In genomic region chr17:73671921-73672320, GRCm38 (mm10) we compare ENCODE assay signal across 32 mouse cellular contexts. TPM values are rescaled to one million over a fixed set of nuclear protein-coding genes. Genes with fewer than 3 reads are reported as not detected.
DNase-seq lines count a peak whose midpoint lies in the region; ATAC-seq and TF ChIP-seq lines count a peak whose summit lies in the region.
"Had no signal": no experiment of that assay in that cellular context is flagged by ENCODE, and none has a peak within 500 bp of the region (broad histone marks: within the 10 kb centered on the region; RNA-seq: fewer than 3 reads in every experiment).

No protein-coding gene starts in this region.

- H3K4me2 ChIP-seq in kidney, embryonic 15.5 days: no peak overlapping the region
- no peak overlapping the region for H3K4me2 ChIP-seq in midbrain, postnatal 0 days (ENCODE audit: low read depth, low read length, poor library complexity, severe bottlenecking)
- no peak overlapping the region for H3K4me2 ChIP-seq in midbrain, embryonic 15.5 days
- H3K4me2 ChIP-seq: embryonic facial prominence, embryonic 13.5 days; forebrain, embryonic 15.5 days; heart, embryonic 11.5 days; hindbrain, embryonic 12.5 days; intestine, embryonic 15.5 days; liver, embryonic 15.5 days; lung, embryonic 14.5 days; midbrain, embryonic 12.5 days; neural tube, embryonic 15.5 days had no signal

- WGBS in kidney, adult 2 months: 41% methylated on average over 5 of the region's 5 CpGs
- 66% methylated on average over 5 of the region's 5 CpGs for WGBS in kidney, embryonic 15.5 days
- WGBS in midbrain, postnatal 0 days: 75% methylated on average over 5 of the region's 5 CpGs
- WGBS in midbrain, embryonic 15.5 days: 78% methylated on average over 5 of the region's 5 CpGs

- no peak for TF ChIP-seq CTCF in kidney, adult 2 months (conservative IDR thresholded peaks at IDR 0.05; ENCODE audit: insufficient read depth, insufficient read length, low read depth, low read length)
- no peak for TF ChIP-seq CTCF in midbrain, postnatal 0 days (IDR thresholded peaks at IDR 0.05)

- H3K36me3 ChIP-seq in kidney, adult 2 months (ENCODE audit: control insufficient read depth, insufficient read depth, low read length): no peaks in the 10 kb centered on the region
- no peaks in the 10 kb centered on the region for H3K36me3 ChIP-seq in kidney, embryonic 15.5 days
- H3K36me3 ChIP-seq in midbrain, postnatal 0 days (ENCODE audit: insufficient read depth, low read length): no peaks in the 10 kb centered on the region
- no peaks in the 10 kb centered on the region for H3K36me3 ChIP-seq in midbrain, embryonic 15.5 days (replicated peaks)
- H3K36me3 ChIP-seq: embryonic facial prominence, embryonic 13.5 days; forebrain, embryonic 10.5 days; forebrain, embryonic 15.5 days; hindbrain, embryonic 12.5 days; intestine, embryonic 15.5 days; liver, embryonic 15.5 days; midbrain, embryonic 12.5 days; neural tube, embryonic 15.5 days had no signal

- peaks cover 4% of the 10 kb centered on the region; the same call in 1 of the 2 replicates for H3K4me1 ChIP-seq in kidney, adult 2 months (ENCODE audit: control insufficient read depth, insufficient read depth, low read length)
- H3K4me1 ChIP-seq in kidney, embryonic 15.5 days: no peaks in the 10 kb centered on the region
- H3K4me1 ChIP-seq in midbrain, postnatal 0 days (ENCODE audit: insufficient read depth, low read length): 0 out of 2 replicates have a peak, but pooled peaks cover 3% of the 10 kb centered on the region
- H3K4me1 ChIP-seq in midbrain, embryonic 15.5 days: peaks cover 5% of the 10 kb centered on the region; the same call in 1 of the 2 replicates
- H3K4me1 ChIP-seq: embryonic facial prominence, embryonic 13.5 days; forebrain, embryonic 10.5 days; intestine, embryonic 15.5 days; liver, embryonic 15.5 days; midbrain, embryonic 12.5 days; neural tube, embryonic 15.5 days had no signal

- no peaks in the 10 kb centered on the region for H3K9me3 ChIP-seq in kidney, embryonic 15.5 days (replicated peaks)
- H3K9me3 ChIP-seq in midbrain, postnatal 0 days (ENCODE audit: low read length): no peaks in the 10 kb centered on the region
- H3K9me3 ChIP-seq in midbrain, embryonic 15.5 days: no peaks in the 10 kb centered on the region
- H3K9me3 ChIP-seq: embryonic facial prominence, embryonic 13.5 days; forebrain, embryonic 10.5 days; forebrain, embryonic 15.5 days; hindbrain, embryonic 12.5 days; intestine, embryonic 15.5 days; liver, embryonic 15.5 days; midbrain, embryonic 12.5 days; neural tube, embryonic 15.5 days had no signal

- peak; percentile 59 for DNase-seq in kidney, adult 2 months
- peak; percentile 14 for DNase-seq in midbrain, postnatal 0 days (ENCODE audit: low spot score)
- peak; percentile 11 for DNase-seq in retina, adult 2 months (ENCODE audit: low read depth, low spot score)
- DNase-seq in Muller cell, postnatal 12 days (ENCODE audit: inconsistent ontology term): no peak
- DNase-seq in urinary bladder, postnatal 10 days (ENCODE audit: low spot score): no peak
- DNase-seq: adrenal gland, adult 8-10 months; cerebellum, adult 8-10 months; embryo, embryonic 11 days; gastrocnemius, adult 2 months; gastrocnemius, postnatal 36 days; heart, adult 18-20 months; heart, postnatal 36 days; liver; lung, embryonic 14.5 days; right cerebral cortex, postnatal 4 days; thymus, adult 2 months; thymus, postnatal 36 days had no signal

- H3K27ac ChIP-seq in kidney, adult 2 months (ENCODE audit: insufficient read depth, low read depth, low read length): no peak overlapping the region
- no peak overlapping the region for H3K27ac ChIP-seq in kidney, embryonic 15.5 days
- H3K27ac ChIP-seq in midbrain, postnatal 0 days (ENCODE audit: low read depth, low read length): no peak overlapping the region
- H3K27ac ChIP-seq in midbrain, embryonic 15.5 days: no peak overlapping the region
- H3K27ac ChIP-seq: embryonic facial prominence, embryonic 13.5 days; forebrain, embryonic 10.5 days; forebrain, embryonic 15.5 days; gastrocnemius, adult 2 months; hindbrain, embryonic 12.5 days; hindbrain, postnatal 0 days; intestine, embryonic 15.5 days; liver, embryonic 15.5 days; midbrain, embryonic 12.5 days; neural tube, embryonic 15.5 days had no signal

- H3K27me3 ChIP-seq in kidney, adult 2 months (replicated peaks; ENCODE audit: control insufficient read depth, insufficient read depth, low read length): no peaks in the 10 kb centered on the region
- no peaks in the 10 kb centered on the region for H3K27me3 ChIP-seq in kidney, embryonic 15.5 days
- no peaks in the 10 kb centered on the region for H3K27me3 ChIP-seq in midbrain, postnatal 0 days (ENCODE audit: insufficient read depth, low read length)
- no peaks in the 10 kb centered on the region for H3K27me3 ChIP-seq in midbrain, embryonic 15.5 days (replicated peaks)
- H3K27me3 ChIP-seq: embryonic facial prominence, embryonic 13.5 days; forebrain, embryonic 15.5 days; hindbrain, embryonic 12.5 days; intestine, embryonic 15.5 days; liver, embryonic 15.5 days; midbrain, embryonic 12.5 days; neural tube, embryonic 15.5 days had no signal

- no peak overlapping the region for H3K9ac ChIP-seq in kidney, embryonic 15.5 days
- H3K9ac ChIP-seq in midbrain, postnatal 0 days (replicated peaks; ENCODE audit: low read length, poor library complexity, severe bottlenecking): no peak overlapping the region
- no peak overlapping the region for H3K9ac ChIP-seq in midbrain, embryonic 15.5 days
- H3K9ac ChIP-seq: embryonic facial prominence, embryonic 13.5 days; forebrain, embryonic 15.5 days; hindbrain, embryonic 12.5 days; intestine, embryonic 15.5 days; liver, embryonic 15.5 days; lung, embryonic 14.5 days; midbrain, embryonic 12.5 days; neural tube, embryonic 15.5 days had no signal

- ATAC-seq in kidney, embryonic 15.5 days (replicated peaks; ENCODE audit: low FRiP score): no peak
- ATAC-seq in midbrain, postnatal 0 days (ENCODE audit: low FRiP score): no peak
- no peak for ATAC-seq in midbrain, embryonic 15.5 days (replicated peaks)
- ATAC-seq: activated CD4-positive, CD25-positive, alpha-beta regulatory T cell, adult 4 months; CD4-positive, CD25-positive, alpha-beta regulatory T cell, adult 4 months; forebrain, embryonic 15.5 days; hindbrain, postnatal 0 days; intestine, embryonic 15.5 days had no signal

- TF ChIP-seq POLR2A in kidney, adult 2 months (IDR thresholded peaks at IDR 0.05; ENCODE audit: low read depth, low read length): no peak

- H3K4me3 ChIP-seq in kidney, adult 2 months (ENCODE audit: insufficient read depth, low read depth, low read length): no peak overlapping the region
- no peak overlapping the region for H3K4me3 ChIP-seq in kidney, embryonic 15.5 days (replicated peaks)
- H3K4me3 ChIP-seq in midbrain, postnatal 0 days (ENCODE audit: low read depth, low read length): no peak overlapping the region
- H3K4me3 ChIP-seq in midbrain, embryonic 15.5 days: no peak overlapping the region
- H3K4me3 ChIP-seq: embryonic facial prominence, embryonic 13.5 days; forebrain, embryonic 10.5 days; forebrain, embryonic 15.5 days; gastrocnemius, adult 2 months; hindbrain, embryonic 12.5 days; intestine, embryonic 15.5 days; liver, embryonic 15.5 days; midbrain, embryonic 12.5 days; neural tube, embryonic 15.5 days had no signal

RNA-seq across cellular contexts. Expression of gene Galnt14, which starts 38.3 kb away (rescaled TPM):
- 43.7 and 45.9 TPM in 2 replicates for polyA plus RNA-seq in kidney, adult 2 months (2012; rRNA removed)
- polyA plus RNA-seq in kidney, embryonic 15.5 days (2015; fragmentation: Nextera tagmentation; extraction: Ambion mirVana): 13.0 and 14.6 TPM in 2 replicates
- total RNA-seq in midbrain, postnatal 0 days (2014; rRNA removed): 18.9 and 27.8 TPM in 2 replicates
- 22.0 and 22.8 TPM in 2 replicates for polyA plus RNA-seq in midbrain, postnatal 0 days (2015; fragmentation: Nextera tagmentation; extraction: Ambion mirVana)
- 21.7 and 23.7 TPM in 2 replicates for polyA plus RNA-seq in midbrain, embryonic 15.5 days (2015; fragmentation: Nextera tagmentation; extraction: Ambion mirVana)
- total RNA-seq: gastrocnemius, adult 2 months; gastrocnemius, postnatal 36 days; heart, adult 18-20 months; heart, postnatal 36 days; megakaryocyte, adult 5-6 weeks had no signal

Comparison
In these comparisons a context has a peak if more than half of its experiments do, and no peak if none do; other contexts are left out.
1. DNase-seq: peak in kidney, adult 2 months (single experiment), midbrain, postnatal 0 days (single experiment) and retina, adult 2 months (single experiment); none in Muller cell, postnatal 12 days (single experiment) and urinary bladder, postnatal 10 days (single experiment).